Mouse (Mus musculus) mesoderm, embryonic 11.5 days (tissue): ENCODE measurements at regions not wholly inside any gene's neighbourhood (a gene's known extent, or its start where the extent isn't known, plus 50 kb on each side); places are given as distances from the start of the nearest gene placed in this dataset.

Experiments used
- DNase-seq: peaks from one replicate; pipeline ENCODE4 v3.0.0-alpha.2; 2012; ENCODE audit warnings: low read depth, low spot score

- DNase-seq: no peak
Observed at GRCm38 (mm10) chr11:28782486-28782885, 70.5 kb upstream of the Efemp1 start.

- peak; percentile 10 for DNase-seq
Observed at GRCm38 (mm10) chr11:28770831-28771230, 82.2 kb upstream of the Efemp1 start.

GRCm38 (mm10) chr11:28760751-28761150 lies 92.3 kb upstream of the Efemp1 start:
- DNase-seq: no peak

GRCm38 (mm10) chr11:28734941-28735597 lies 117.9 kb upstream of the Efemp1 start:
- DNase-seq: peak; percentile 85

- no peak for DNase-seq
Observed at GRCm38 (mm10) chr11:28734581-28734931, 118.4 kb upstream of the Efemp1 start.

- no peak for DNase-seq
Observed at GRCm38 (mm10) chr11:28733877-28734580, 119.0 kb upstream of the Efemp1 start.

GRCm38 (mm10) chr11:28730140-28730539 lies 122.9 kb upstream of the Efemp1 start:
- peak; percentile 29 for DNase-seq

GRCm38 (mm10) chr11:28709511-28709910 lies 125.4 kb upstream of the Ccdc85a start:
- no peak for DNase-seq

- no peak for DNase-seq
Observed at GRCm38 (mm10) chr11:28708431-28708830, 124.3 kb upstream of the Ccdc85a start.

- no peak for DNase-seq
Observed at GRCm38 (mm10) chr11:28702384-28702783, 118.3 kb upstream of the Ccdc85a start.

GRCm38 (mm10) chr11:28701379-28701778 lies 117.3 kb upstream of the Ccdc85a start:
- no peak for DNase-seq

GRCm38 (mm10) chr11:28699766-28700165 lies 115.6 kb upstream of the Ccdc85a start:
- DNase-seq: no peak

- no peak for DNase-seq
Observed at GRCm38 (mm10) chr11:28697644-28698480, 113.7 kb upstream of the Ccdc85a start.

- DNase-seq: no peak
Observed at GRCm38 (mm10) chr11:28695031-28695430, 110.9 kb upstream of the Ccdc85a start.

- DNase-seq: no peak
Observed at GRCm38 (mm10) chr11:28693303-28693702, 109.2 kb upstream of the Ccdc85a start.

- peak; percentile 83 for DNase-seq
Observed at GRCm38 (mm10) chr11:28692263-28693194, 108.4 kb upstream of the Ccdc85a start.

GRCm38 (mm10) chr11:28688436-28688835 lies 104.3 kb upstream of the Ccdc85a start:
- DNase-seq: no peak

GRCm38 (mm10) chr11:28685407-28685806 lies 101.3 kb upstream of the Ccdc85a start:
- DNase-seq: no peak

GRCm38 (mm10) chr11:28681311-28681710 lies 97.2 kb upstream of the Ccdc85a start:
- no peak for DNase-seq

GRCm38 (mm10) chr11:28670765-28671164 lies 86.6 kb upstream of the Ccdc85a start:
- no peak for DNase-seq

GRCm38 (mm10) chr11:28669359-28669758 lies 85.2 kb upstream of the Ccdc85a start:
- no peak for DNase-seq
